Mouse (Mus musculus) embryonic facial prominence, embryonic 10.5 days (tissue): Measurements from ENCODE around the gene Tcl1b4. TPM values are rescaled to one million over a fixed set of nuclear protein-coding genes. Genes with fewer than 3 reads are reported as not detected.

Experiments used
- polyA plus RNA-seq: library from polyadenylated mRNA; unstranded; fragments of >200 nt; fragmentation: Nextera tagmentation; extraction: Ambion mirVana; gene quantifications from 2 replicates; pipeline ENCODE4 v1.2.1, GENCODE M21; 2016

Tcl1b4 gene
- polyA plus RNA-seq, 1 experiment from 2014 or later, result not detected

Other genes starting within 250 kb of the Tcl1b4 start
- gene Syne3, start 192.1 kb upstream of the Tcl1b4 start, polyA plus RNA-seq, result 0.24 and 0.26 TPM in 2 replicates
- 218 and 234 TPM in 2 replicates for gene Glrx5, start 169.3 kb upstream of the Tcl1b4 start, polyA plus RNA-seq
- not detected in 2 replicates for gene Tcl1b2, start 55.9 kb upstream of the Tcl1b4 start, polyA plus RNA-seq
- not detected in 2 replicates for gene Tcl1b1, start 42.3 kb upstream of the Tcl1b4 start, polyA plus RNA-seq
- gene Tcl1b5, start 25.6 kb upstream of the Tcl1b4 start, polyA plus RNA-seq, result not detected in 2 replicates
- gene Tcl1b3, start 10.9 kb upstream of the Tcl1b4 start, polyA plus RNA-seq, result not detected in 2 replicates
- not detected in 2 replicates for gene Tcl1, start 20.8 kb downstream of the Tcl1b4 start, polyA plus RNA-seq
- 0.79 and 0.82 TPM in 2 replicates for gene Tunar, start 131.9 kb downstream of the Tcl1b4 start, polyA plus RNA-seq